ENCODE assay signal across 25 mouse cellular contexts in genomic region chr1:191465723-191466122, GRCm38 (mm10).
DNase-seq lines count a peak whose midpoint lies in the region; ATAC-seq and TF ChIP-seq lines count a peak whose summit lies in the region.
"Had no signal": no experiment of that assay in that cellular context is flagged by ENCODE, and none has a peak within 500 bp of the region (broad histone marks: within the 10 kb centered on the region; RNA-seq: fewer than 3 reads in every experiment).

No protein-coding gene starts in this region.

- H3K36me3 ChIP-seq in heart, embryonic 12.5 days = no peaks in the 10 kb centered on the region
- no peaks in the 10 kb centered on the region for H3K36me3 ChIP-seq in kidney, adult 2 months (ENCODE audit: control insufficient read depth, insufficient read depth, low read length)
- H3K36me3 ChIP-seq in liver, postnatal 0 days (replicated peaks; ENCODE audit: insufficient read depth, low read length) = no peaks in the 10 kb centered on the region
- no peaks in the 10 kb centered on the region for H3K36me3 ChIP-seq in liver, embryonic 12.5 days
- H3K36me3 ChIP-seq in midbrain, postnatal 0 days (ENCODE audit: insufficient read depth, low read length) = no peaks in the 10 kb centered on the region
- H3K36me3 ChIP-seq in midbrain, embryonic 13.5 days = no peaks in the 10 kb centered on the region
- H3K36me3 ChIP-seq: embryonic facial prominence, embryonic 10.5 days; embryonic facial prominence, embryonic 15.5 days; forebrain, embryonic 12.5 days; hindbrain, embryonic 10.5 days; intestine, embryonic 15.5 days; kidney, embryonic 15.5 days; limb, embryonic 10.5 days; limb, embryonic 15.5 days; midbrain, embryonic 15.5 days; stomach, embryonic 15.5 days had no signal

- no peak for TF ChIP-seq EP300 in liver, postnatal 0 days (IDR thresholded peaks at IDR 0.05; ENCODE audit: low read depth)

- peaks cover 66% of the 10 kb centered on the region for H3K4me1 ChIP-seq in heart, embryonic 12.5 days (replicated peaks)
- H3K4me1 ChIP-seq in kidney, adult 2 months (ENCODE audit: control insufficient read depth, insufficient read depth, low read length) = peaks cover 12% of the 10 kb centered on the region; the same call in 1 of the 2 replicates
- peaks cover 29% of the 10 kb centered on the region for H3K4me1 ChIP-seq in liver, postnatal 0 days (ENCODE audit: insufficient read depth)
- peaks cover 24% of the 10 kb centered on the region for H3K4me1 ChIP-seq in liver, embryonic 12.5 days
- H3K4me1 ChIP-seq in midbrain, postnatal 0 days (ENCODE audit: insufficient read depth, low read length) = peaks cover 9% of the 10 kb centered on the region
- peaks cover 17% of the 10 kb centered on the region for H3K4me1 ChIP-seq in midbrain, embryonic 13.5 days (replicated peaks)

- no peak for TF ChIP-seq POLR2A in kidney, adult 2 months (IDR thresholded peaks at IDR 0.05; ENCODE audit: low read depth, low read length)

- 79% methylated on average over 4 of the region's 4 CpGs for WGBS in heart, embryonic 12.5 days
- WGBS in kidney, adult 2 months = 64% methylated on average over 4 of the region's 4 CpGs
- WGBS in liver, postnatal 0 days (ENCODE audit: insufficient replicate concordance) = 67% methylated on average over 4 of the region's 4 CpGs
- WGBS in liver, embryonic 12.5 days (ENCODE audit: insufficient replicate concordance) = 75% methylated on average over 4 of the region's 4 CpGs
- 86% methylated on average over 4 of the region's 4 CpGs for WGBS in midbrain, postnatal 0 days
- WGBS in midbrain, embryonic 13.5 days = 90% methylated on average over 4 of the region's 4 CpGs

- no peaks in the 10 kb centered on the region for H3K9me3 ChIP-seq in heart, embryonic 12.5 days (replicated peaks)
- peaks cover 3% of the 10 kb centered on the region; the same call in 1 of the 2 replicates for H3K9me3 ChIP-seq in liver, postnatal 0 days (ENCODE audit: low read length)
- no peaks in the 10 kb centered on the region for H3K9me3 ChIP-seq in liver, embryonic 12.5 days (replicated peaks)
- no peaks in the 10 kb centered on the region for H3K9me3 ChIP-seq in midbrain, postnatal 0 days (ENCODE audit: low read length)
- no peaks in the 10 kb centered on the region for H3K9me3 ChIP-seq in midbrain, embryonic 13.5 days
- H3K9me3 ChIP-seq: embryonic facial prominence, embryonic 10.5 days; embryonic facial prominence, embryonic 15.5 days; forebrain, embryonic 12.5 days; hindbrain, embryonic 10.5 days; intestine, embryonic 15.5 days; kidney, embryonic 15.5 days; limb, embryonic 10.5 days; limb, embryonic 15.5 days; midbrain, embryonic 15.5 days; stomach, embryonic 15.5 days had no signal

- no peak overlapping the region for H3K4me3 ChIP-seq in heart, embryonic 12.5 days
- H3K4me3 ChIP-seq in kidney, adult 2 months (ENCODE audit: insufficient read depth, low read depth, low read length) = no peak overlapping the region
- no peak overlapping the region for H3K4me3 ChIP-seq in liver, postnatal 0 days (ENCODE audit: low read depth, low read length)
- no peak overlapping the region for H3K4me3 ChIP-seq in liver, embryonic 12.5 days
- no peak overlapping the region for H3K4me3 ChIP-seq in midbrain, postnatal 0 days (ENCODE audit: low read depth, low read length)
- no peak overlapping the region for H3K4me3 ChIP-seq in midbrain, embryonic 13.5 days (replicated peaks)
- H3K4me3 ChIP-seq: embryonic facial prominence, embryonic 10.5 days; embryonic facial prominence, embryonic 15.5 days; forebrain, embryonic 12.5 days; hindbrain, embryonic 10.5 days; intestine, embryonic 15.5 days; kidney, embryonic 15.5 days; limb, embryonic 10.5 days; limb, embryonic 15.5 days; midbrain, embryonic 15.5 days; stomach, embryonic 15.5 days had no signal

- ATAC-seq in heart, embryonic 12.5 days (ENCODE audit: insufficient number of reproducible peaks, low FRiP score) = no peak
- peak; percentile 61; the same call in 1 of the 2 replicates for ATAC-seq in liver, postnatal 0 days
- ATAC-seq in liver, embryonic 12.5 days = no peak
- no peak for ATAC-seq in midbrain, postnatal 0 days (ENCODE audit: low FRiP score)
- ATAC-seq in midbrain, embryonic 13.5 days = no peak
- ATAC-seq: forebrain, postnatal 0 days; hindbrain, embryonic 16.5 days; intestine, embryonic 15.5 days; midbrain, embryonic 15.5 days; Patski had no signal

- no peak for TF ChIP-seq CTCF in kidney, adult 2 months (conservative IDR thresholded peaks at IDR 0.05; ENCODE audit: insufficient read depth, insufficient read length, low read depth, low read length)
- TF ChIP-seq CTCF in liver, postnatal 0 days (IDR thresholded peaks at IDR 0.05; ENCODE audit: low read depth) = no peak
- TF ChIP-seq CTCF in midbrain, postnatal 0 days (IDR thresholded peaks at IDR 0.05) = no peak

- 0 out of 2 replicates have a peak overlapping the region, but pooled peaks have one; percentile 10 for H3K27ac ChIP-seq in heart, embryonic 12.5 days (ENCODE audit: poor library complexity, severe bottlenecking)
- no peak overlapping the region for H3K27ac ChIP-seq in kidney, adult 2 months (ENCODE audit: insufficient read depth, low read depth, low read length)
- H3K27ac ChIP-seq in liver, postnatal 0 days (ENCODE audit: low read depth) = no peak overlapping the region; the same call in 1 of the 2 replicates
- no peak overlapping the region for H3K27ac ChIP-seq in liver, embryonic 12.5 days
- H3K27ac ChIP-seq in midbrain, postnatal 0 days (ENCODE audit: low read depth, low read length) = 0 out of 2 replicates have a peak overlapping the region, but pooled peaks have one; percentile 12
- H3K27ac ChIP-seq in midbrain, embryonic 13.5 days = no peak overlapping the region
- H3K27ac ChIP-seq: embryonic facial prominence, embryonic 10.5 days; embryonic facial prominence, embryonic 15.5 days; forebrain, embryonic 12.5 days; hindbrain, embryonic 10.5 days; intestine, embryonic 15.5 days; kidney, embryonic 15.5 days; limb, embryonic 10.5 days; limb, embryonic 15.5 days; midbrain, embryonic 15.5 days; stomach, embryonic 15.5 days had no signal

- H3K9ac ChIP-seq in heart, embryonic 12.5 days = no peak overlapping the region
- H3K9ac ChIP-seq in liver, postnatal 0 days (replicated peaks) = no peak overlapping the region
- no peak overlapping the region for H3K9ac ChIP-seq in liver, embryonic 12.5 days
- no peak overlapping the region for H3K9ac ChIP-seq in midbrain, postnatal 0 days (replicated peaks; ENCODE audit: low read length, poor library complexity, severe bottlenecking)
- no peak overlapping the region for H3K9ac ChIP-seq in midbrain, embryonic 13.5 days (replicated peaks)
- H3K9ac ChIP-seq: embryonic facial prominence, embryonic 15.5 days; forebrain, embryonic 12.5 days; forebrain, postnatal 0 days; intestine, embryonic 15.5 days; kidney, embryonic 15.5 days; limb, embryonic 15.5 days; midbrain, embryonic 15.5 days; stomach, embryonic 15.5 days had no signal

- intact Hi-C loops in heart, postnatal 25 days (cut with DNase I) = no loop called here

- DNase-seq in heart, postnatal 25 days (ENCODE audit: low spot score) = no peak
- DNase-seq in kidney, adult 2 months = peak; percentile 71
- DNase-seq in kidney, adult 11 months = no peak
- DNase-seq in liver, postnatal 0 days = no peak
- DNase-seq in midbrain, postnatal 0 days (ENCODE audit: low spot score) = no peak
- DNase-seq: adrenal gland, postnatal 10 days; cerebellum, adult 8-10 months; cerebellum, postnatal 25 days; forebrain, postnatal 0 days; right cerebral cortex, postnatal 25 days had no signal

- H3K27me3 ChIP-seq in heart, embryonic 12.5 days (replicated peaks) = no peaks in the 10 kb centered on the region
- H3K27me3 ChIP-seq in kidney, adult 2 months (replicated peaks; ENCODE audit: control insufficient read depth, insufficient read depth, low read length) = no peaks in the 10 kb centered on the region
- H3K27me3 ChIP-seq in liver, postnatal 0 days (ENCODE audit: insufficient read depth, low read length) = no peaks in the 10 kb centered on the region
- H3K27me3 ChIP-seq in liver, embryonic 12.5 days (replicated peaks) = peaks cover 5% of the 10 kb centered on the region; the same call in 1 of the 2 replicates
- H3K27me3 ChIP-seq in midbrain, postnatal 0 days (ENCODE audit: insufficient read depth, low read length) = no peaks in the 10 kb centered on the region
- no peaks in the 10 kb centered on the region for H3K27me3 ChIP-seq in midbrain, embryonic 13.5 days
- H3K27me3 ChIP-seq: embryonic facial prominence, embryonic 15.5 days; forebrain, embryonic 12.5 days; intestine, embryonic 15.5 days; kidney, embryonic 15.5 days; limb, embryonic 15.5 days; midbrain, embryonic 15.5 days; Patski; stomach, embryonic 15.5 days had no signal

- no peak overlapping the region for H3K4me2 ChIP-seq in heart, embryonic 12.5 days
- H3K4me2 ChIP-seq in liver, postnatal 0 days (ENCODE audit: low read depth, low read length) = no peak overlapping the region
- no peak overlapping the region for H3K4me2 ChIP-seq in liver, embryonic 12.5 days
- H3K4me2 ChIP-seq in midbrain, postnatal 0 days (ENCODE audit: low read depth, low read length, poor library complexity, severe bottlenecking) = no peak overlapping the region
- no peak overlapping the region for H3K4me2 ChIP-seq in midbrain, embryonic 13.5 days (replicated peaks)
- H3K4me2 ChIP-seq: embryonic facial prominence, embryonic 15.5 days; forebrain, embryonic 12.5 days; intestine, embryonic 15.5 days; kidney, embryonic 15.5 days; limb, embryonic 15.5 days; midbrain, embryonic 15.5 days; stomach, embryonic 15.5 days had no signal

Comparison
In these comparisons a context has a peak if more than half of its experiments do, and no peak if none do; other contexts are left out.
1. H3K27ac ChIP-seq: peak in heart, embryonic 12.5 days (single experiment) and midbrain, postnatal 0 days (single experiment); none in kidney, adult 2 months (single experiment), liver, postnatal 0 days (single experiment), liver, embryonic 12.5 days (single experiment) and midbrain, embryonic 13.5 days (single experiment).